Mouse (Mus musculus): ENCODE results near the gene Aplp2. TPM values are rescaled to one million over a fixed set of nuclear protein-coding genes. Genes with fewer than 3 reads are reported as not detected.
A peak's percentile ranks its signal among the peaks of the same experiment; 100 is the strongest.

Gene Aplp2
- polyA plus RNA-seq, 1 experiment from 2014 or later, result 403 TPM

DNA sequence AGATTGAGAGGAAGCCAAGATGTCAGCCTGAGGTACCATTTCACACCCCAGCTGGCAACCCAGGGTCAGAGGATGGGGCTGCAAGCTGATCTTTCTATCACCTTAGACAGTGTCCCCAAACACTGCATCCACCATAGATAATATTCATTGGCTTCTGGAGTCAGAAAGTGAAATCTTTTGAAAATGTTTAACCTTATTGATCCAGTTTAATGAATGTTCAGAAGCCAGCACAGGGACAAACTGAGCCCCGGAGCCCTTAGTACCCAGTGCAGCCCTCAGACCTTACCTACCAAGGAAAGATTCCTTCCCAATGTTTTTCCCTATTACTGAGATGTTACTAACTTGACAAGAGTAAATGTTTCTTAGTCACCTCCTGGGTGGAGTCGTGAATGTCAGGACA lies 26.9 kb upstream of the Aplp2 start:
- Histone ChIP-seq H3K4me2 (ENCODE audit: low read length) (no peak overlapping the region), H3K4me1 (ENCODE audit: control insufficient read depth, insufficient read depth, low read length) (peaks cover 4% of the 10 kb centered on the region), H3K9me3 (replicated peaks; ENCODE audit: control insufficient read depth, low read length, poor library complexity, severe bottlenecking) (no peaks in the 10 kb centered on the region), H3K9ac (ENCODE audit: low read depth, low read length) (no peak overlapping the region), H3K36me3 (ENCODE audit: control insufficient read depth, insufficient read depth, low read length) (no peaks in the 10 kb centered on the region), H3K4me3 (ENCODE audit: low read depth, low read length) (no peak overlapping the region), H3K27ac (ENCODE audit: low read length) (no peak overlapping the region), H3K27me3 (ENCODE audit: control insufficient read depth, insufficient read depth, low read depth, low read length) (no peaks in the 10 kb centered on the region)
- 90% methylated on average over 2 of the region's 2 CpGs for WGBS
- ATAC-seq, result no peak

DNA sequence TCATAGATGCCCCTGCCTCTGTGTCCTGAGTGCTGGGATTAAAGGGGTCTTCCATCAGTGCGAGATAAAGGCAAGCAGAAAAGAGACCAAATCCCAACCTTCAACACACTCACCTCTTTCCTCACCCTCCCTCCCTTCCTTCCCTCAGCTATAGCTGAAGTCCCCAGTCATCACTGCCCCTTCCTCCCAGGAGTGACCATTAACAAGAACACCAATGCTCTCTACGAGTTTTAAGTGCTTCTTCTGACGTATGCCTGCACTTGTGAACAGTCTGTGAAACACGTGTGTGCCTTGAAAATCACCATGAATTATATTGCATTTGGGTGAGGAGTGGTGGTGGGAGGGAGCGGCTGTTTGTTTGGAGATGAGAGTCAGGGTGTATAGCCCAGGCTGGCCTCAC lies 24.5 kb upstream of the Aplp2 start:
- no peaks in the 10 kb centered on the region for H3K9me3 ChIP-seq (replicated peaks; ENCODE audit: control insufficient read depth, low read length, poor library complexity, severe bottlenecking)
- no peak overlapping the region for H3K27ac ChIP-seq (ENCODE audit: low read length)
- ATAC-seq, result no peak
- 84% methylated on average over 5 of the region's 5 CpGs for WGBS
- H3K4me2 ChIP-seq (ENCODE audit: low read length), result no peak overlapping the region
- no peak overlapping the region for H3K4me3 ChIP-seq (ENCODE audit: low read depth, low read length)
- peaks cover 9% of the 10 kb centered on the region for H3K4me1 ChIP-seq (ENCODE audit: control insufficient read depth, insufficient read depth, low read length)
- no peaks in the 10 kb centered on the region for H3K36me3 ChIP-seq (ENCODE audit: control insufficient read depth, insufficient read depth, low read length)
- H3K27me3 ChIP-seq (ENCODE audit: control insufficient read depth, insufficient read depth, low read depth, low read length), result no peaks in the 10 kb centered on the region
- H3K9ac ChIP-seq (ENCODE audit: low read depth, low read length), result no peak overlapping the region

DNA sequence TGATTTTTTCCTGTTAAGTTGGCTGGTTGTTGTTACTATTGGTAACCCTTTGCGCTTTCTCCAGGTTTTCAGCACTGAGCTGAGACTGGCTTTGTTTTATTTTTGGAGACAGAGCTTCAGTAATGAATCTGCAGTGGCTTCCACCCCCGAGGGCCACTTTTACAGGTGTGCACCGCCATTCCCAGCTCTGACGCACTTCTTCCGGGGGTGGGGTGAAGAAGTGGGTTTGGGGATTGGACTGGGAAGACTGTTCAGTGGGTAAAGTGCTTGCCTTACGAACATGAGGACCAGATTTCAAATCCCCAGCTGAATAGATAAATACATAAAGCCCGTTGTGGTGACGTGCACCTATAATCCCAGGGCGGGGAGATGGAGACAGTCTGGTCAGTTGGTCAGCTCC lies 23.9 kb upstream of the Aplp2 start:
- Histone ChIP-seq H3K27ac (ENCODE audit: low read length) (no peak overlapping the region), H3K36me3 (ENCODE audit: control insufficient read depth, insufficient read depth, low read length) (no peaks in the 10 kb centered on the region), H3K9ac (ENCODE audit: low read depth, low read length) (0 out of 2 replicates have a peak overlapping the region, but pooled peaks have one; percentile 10), H3K4me3 (ENCODE audit: low read depth, low read length) (no peak overlapping the region), H3K4me2 (ENCODE audit: low read length) (no peak overlapping the region), H3K9me3 (replicated peaks; ENCODE audit: control insufficient read depth, low read length, poor library complexity, severe bottlenecking) (no peaks in the 10 kb centered on the region), H3K27me3 (ENCODE audit: control insufficient read depth, insufficient read depth, low read depth, low read length) (no peaks in the 10 kb centered on the region), H3K4me1 (ENCODE audit: control insufficient read depth, insufficient read depth, low read length) (peaks cover 9% of the 10 kb centered on the region)
- no peak for ATAC-seq
- 73% methylated on average over 9 of the region's 9 CpGs for WGBS

DNA sequence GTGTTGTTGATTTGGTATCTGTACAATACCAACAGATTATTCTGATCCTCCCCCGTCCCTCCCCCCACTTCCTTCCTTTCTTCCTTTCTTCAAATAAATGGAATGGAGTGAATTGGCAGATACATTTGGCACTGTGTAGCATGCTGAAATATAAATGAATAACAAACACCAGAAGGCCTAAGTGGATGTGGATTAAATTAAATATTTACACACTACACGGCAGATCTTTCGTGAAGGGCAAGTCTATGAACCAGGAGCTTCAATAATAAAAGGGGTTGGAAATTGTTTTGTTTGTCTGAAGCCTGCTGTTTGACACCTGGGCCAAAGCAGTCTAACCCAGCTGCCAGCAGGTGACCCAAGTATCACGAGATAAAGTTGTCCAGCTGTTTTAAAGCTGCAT lies 23.4 kb upstream of the Aplp2 start:
- no peaks in the 10 kb centered on the region for H3K27me3 ChIP-seq (ENCODE audit: control insufficient read depth, insufficient read depth, low read depth, low read length)
- H3K4me2 ChIP-seq (ENCODE audit: low read length), result no peak overlapping the region
- H3K4me3 ChIP-seq (ENCODE audit: low read depth, low read length), result no peak overlapping the region
- H3K27ac ChIP-seq (ENCODE audit: low read length), result no peak overlapping the region
- WGBS, result 47% methylated on average over 4 of the region's 4 CpGs
- peaks cover 9% of the 10 kb centered on the region for H3K4me1 ChIP-seq (ENCODE audit: control insufficient read depth, insufficient read depth, low read length)
- H3K9ac ChIP-seq (ENCODE audit: low read depth, low read length), result no peak overlapping the region
- no peaks in the 10 kb centered on the region for H3K36me3 ChIP-seq (ENCODE audit: control insufficient read depth, insufficient read depth, low read length)
- no peak for ATAC-seq
- no peaks in the 10 kb centered on the region for H3K9me3 ChIP-seq (replicated peaks; ENCODE audit: control insufficient read depth, low read length, poor library complexity, severe bottlenecking)

DNA sequence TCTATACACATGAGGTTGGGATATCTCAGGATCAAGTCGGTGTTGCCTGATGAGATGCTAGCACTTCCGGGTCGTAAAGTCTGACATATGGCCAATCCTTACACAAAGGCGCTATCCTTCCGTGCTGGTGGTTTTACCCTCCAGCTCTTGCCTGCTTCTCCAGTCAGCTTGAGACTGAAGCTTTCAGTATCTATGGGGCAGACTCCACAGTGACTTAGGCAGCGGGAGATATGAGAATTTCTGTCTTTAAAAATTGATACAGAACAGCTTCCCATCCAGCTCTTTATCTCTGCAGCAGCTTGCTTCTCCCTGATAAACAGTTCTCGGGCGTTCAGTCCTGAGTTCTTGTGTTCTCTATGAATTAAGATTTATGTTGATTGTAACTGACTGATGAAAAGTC lies 14.9 kb upstream of the Aplp2 start:
- H3K4me3 ChIP-seq (ENCODE audit: low read depth, low read length), result no peak overlapping the region

DNA sequence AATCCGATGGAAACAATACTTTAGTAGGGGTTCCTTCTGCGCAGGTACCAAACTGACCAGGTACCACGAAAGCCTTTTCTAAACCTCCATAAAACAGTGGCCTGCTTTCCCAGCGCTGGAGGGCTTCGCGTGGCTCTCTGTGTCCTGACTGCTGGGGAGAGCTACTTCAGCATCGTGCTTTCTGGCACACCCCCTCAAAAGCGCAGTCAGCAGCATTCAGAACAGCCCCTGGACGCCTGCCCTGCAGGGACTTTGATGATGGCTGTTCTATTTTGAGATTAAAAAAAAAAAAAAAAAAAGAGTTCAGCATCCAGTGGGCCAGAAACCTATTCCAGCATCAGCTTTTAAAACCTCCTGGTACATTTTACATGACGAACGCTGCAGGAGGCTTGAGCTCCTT lies 14.2 kb upstream of the Aplp2 start:
- 69% methylated on average over 11 of the region's 11 CpGs for WGBS

More for the DNA sequence above, 14.9 kb upstream of the Aplp2 start:
- Histone ChIP-seq H3K9me3 (replicated peaks; ENCODE audit: control insufficient read depth, low read length, poor library complexity, severe bottlenecking) (no peaks in the 10 kb centered on the region), H3K4me2 (ENCODE audit: low read length) (no peak overlapping the region), H3K36me3 (ENCODE audit: control insufficient read depth, insufficient read depth, low read length) (no peaks in the 10 kb centered on the region), H3K27ac (ENCODE audit: low read length) (no peak overlapping the region), H3K27me3 (ENCODE audit: control insufficient read depth, insufficient read depth, low read depth, low read length) (no peaks in the 10 kb centered on the region), H3K4me1 (ENCODE audit: control insufficient read depth, insufficient read depth, low read length) (no peaks in the 10 kb centered on the region), H3K9ac (ENCODE audit: low read depth, low read length) (no peak overlapping the region)
- 89% methylated on average over 8 of the region's 8 CpGs for WGBS
- no peak for ATAC-seq

DNA sequence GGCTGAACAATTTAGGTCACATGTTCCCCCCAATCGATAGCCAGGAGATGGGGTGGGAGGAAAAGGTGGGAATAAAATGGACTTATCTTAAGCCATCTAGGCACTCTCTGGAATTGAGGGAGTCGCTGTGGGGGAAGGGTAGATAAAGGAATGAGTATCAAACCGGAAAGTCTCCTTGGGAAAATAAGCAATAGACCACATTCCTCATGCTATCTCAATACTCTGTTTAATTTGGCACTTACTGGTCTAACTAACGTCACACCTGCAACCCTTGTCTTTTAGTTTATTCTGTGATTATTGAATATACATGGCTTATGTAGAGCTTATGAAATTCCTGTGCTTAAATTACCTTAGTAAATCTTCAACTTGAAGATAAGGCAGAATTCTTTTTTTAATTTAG lies 11.9 kb upstream of the Aplp2 start:
- Histone ChIP-seq H3K9ac (ENCODE audit: low read depth, low read length) (no peak overlapping the region), H3K4me1 (ENCODE audit: control insufficient read depth, insufficient read depth, low read length) (no peaks in the 10 kb centered on the region), H3K36me3 (ENCODE audit: control insufficient read depth, insufficient read depth, low read length) (no peaks in the 10 kb centered on the region), H3K4me2 (ENCODE audit: low read length) (no peak overlapping the region), H3K27me3 (ENCODE audit: control insufficient read depth, insufficient read depth, low read depth, low read length) (no peaks in the 10 kb centered on the region), H3K9me3 (replicated peaks; ENCODE audit: control insufficient read depth, low read length, poor library complexity, severe bottlenecking) (no peaks in the 10 kb centered on the region), H3K27ac (ENCODE audit: low read length) (no peak overlapping the region), H3K4me3 (ENCODE audit: low read depth, low read length) (no peak overlapping the region)
- ATAC-seq, result no peak
- 71% methylated on average over 4 of the region's 4 CpGs for WGBS

More for the DNA sequence above, 14.2 kb upstream of the Aplp2 start:
- Histone ChIP-seq H3K27me3 (ENCODE audit: control insufficient read depth, insufficient read depth, low read depth, low read length) (no peaks in the 10 kb centered on the region), H3K27ac (ENCODE audit: low read length) (no peak overlapping the region), H3K4me3 (ENCODE audit: low read depth, low read length) (no peak overlapping the region), H3K4me1 (ENCODE audit: control insufficient read depth, insufficient read depth, low read length) (no peaks in the 10 kb centered on the region), H3K9ac (ENCODE audit: low read depth, low read length) (no peak overlapping the region), H3K4me2 (ENCODE audit: low read length) (no peak overlapping the region), H3K36me3 (ENCODE audit: control insufficient read depth, insufficient read depth, low read length) (no peaks in the 10 kb centered on the region), H3K9me3 (replicated peaks; ENCODE audit: control insufficient read depth, low read length, poor library complexity, severe bottlenecking) (no peaks in the 10 kb centered on the region)
- ATAC-seq, result no peak

DNA sequence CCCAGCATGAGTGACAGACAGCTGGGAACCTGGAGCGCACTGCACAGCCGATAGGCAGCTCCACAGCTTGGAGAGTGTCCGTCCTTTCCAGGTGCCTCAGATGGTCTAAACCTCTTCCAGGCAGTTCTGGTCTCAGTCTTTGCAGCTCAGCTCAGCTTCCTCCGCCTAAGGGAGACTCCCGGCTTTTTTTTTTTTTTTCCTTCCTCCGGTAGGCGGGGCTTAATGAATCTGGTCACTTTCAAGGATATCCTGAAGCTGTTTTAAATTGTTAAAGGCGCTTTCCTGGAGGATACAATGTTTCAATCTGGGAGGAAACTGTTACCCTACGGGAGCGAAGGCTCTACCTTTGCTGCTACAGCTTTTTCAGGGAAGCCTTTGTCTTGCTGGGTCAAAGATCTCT lies 9.6 kb upstream of the Aplp2 start:
- 30% methylated on average over 10 of the region's 10 CpGs for WGBS
- no peaks in the 10 kb centered on the region for H3K9me3 ChIP-seq (replicated peaks; ENCODE audit: control insufficient read depth, low read length, poor library complexity, severe bottlenecking)
- no peak for ATAC-seq
- no peak overlapping the region for H3K4me2 ChIP-seq (ENCODE audit: low read length)
- H3K36me3 ChIP-seq (ENCODE audit: control insufficient read depth, insufficient read depth, low read length), result no peaks in the 10 kb centered on the region
- no peak overlapping the region for H3K27ac ChIP-seq (ENCODE audit: low read length)
- H3K27me3 ChIP-seq (ENCODE audit: control insufficient read depth, insufficient read depth, low read depth, low read length), result no peaks in the 10 kb centered on the region
- H3K4me3 ChIP-seq (ENCODE audit: low read depth, low read length), result no peak overlapping the region
- H3K9ac ChIP-seq (ENCODE audit: low read depth, low read length), result no peak overlapping the region
- H3K4me1 ChIP-seq (ENCODE audit: control insufficient read depth, insufficient read depth, low read length), result no peaks in the 10 kb centered on the region

DNA sequence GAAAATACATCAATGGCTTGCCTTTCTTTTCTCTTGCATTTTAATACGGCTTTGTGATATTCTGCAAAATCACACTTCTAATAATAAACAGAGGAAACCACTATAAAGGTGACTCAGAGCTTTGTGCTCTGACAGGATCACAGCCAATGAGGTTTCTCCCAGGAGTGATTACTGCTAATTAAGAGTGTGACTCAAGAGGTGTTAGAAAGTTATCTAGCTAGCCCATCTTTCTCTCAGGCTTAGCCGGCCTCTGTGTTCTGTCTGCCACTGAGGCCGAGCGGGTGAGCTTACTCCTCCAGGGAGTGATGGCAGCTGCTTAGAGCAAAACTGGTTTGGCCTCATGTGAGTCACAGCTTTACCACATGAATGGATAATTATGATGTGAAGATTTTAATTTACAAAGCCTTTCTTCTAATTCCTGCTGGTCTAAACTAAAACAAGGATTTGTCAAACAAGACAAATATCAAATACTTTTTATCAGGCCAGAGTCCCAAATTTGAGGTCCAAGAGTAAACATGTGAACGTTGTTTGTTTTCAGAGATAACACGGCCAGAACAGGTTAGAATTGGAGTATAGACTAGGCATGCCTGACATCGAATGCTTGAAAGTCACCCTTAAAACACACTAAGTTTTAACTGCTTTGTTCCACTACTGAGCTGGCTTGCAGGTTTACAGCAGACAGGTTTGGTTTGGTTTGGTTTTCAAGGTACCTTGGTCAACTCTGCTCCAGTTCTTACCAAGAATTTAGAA lies 6.2 kb upstream of the Aplp2 start:
- 64% methylated on average over 7 of the region's 7 CpGs for WGBS

More for the DNA sequence above, 6.2 kb upstream of the Aplp2 start:
- no peaks in the 10 kb centered on the region for H3K27me3 ChIP-seq (ENCODE audit: control insufficient read depth, insufficient read depth, low read depth, low read length)
- no peak overlapping the region for H3K9ac ChIP-seq (ENCODE audit: low read depth, low read length)
- no peaks in the 10 kb centered on the region for H3K9me3 ChIP-seq (replicated peaks; ENCODE audit: control insufficient read depth, low read length, poor library complexity, severe bottlenecking)
- H3K4me2 ChIP-seq (ENCODE audit: low read length), result no peak overlapping the region
- no peaks in the 10 kb centered on the region for H3K36me3 ChIP-seq (ENCODE audit: control insufficient read depth, insufficient read depth, low read length)
- ATAC-seq, result no peak
- peaks cover 3% of the 10 kb centered on the region for H3K4me1 ChIP-seq (ENCODE audit: control insufficient read depth, insufficient read depth, low read length)
- no peak overlapping the region for H3K4me3 ChIP-seq (ENCODE audit: low read depth, low read length)
- no peak overlapping the region for H3K27ac ChIP-seq (ENCODE audit: low read length)

Measured in midbrain, embryonic 16.5 days (tissue).